Mouse (Mus musculus) brain, embryonic 14.5 days (tissue): ENCODE measurements around the gene Gxylt2.

Experiments used
- CTCF ChIP-seq: fragments of 200-500 bp; IDR thresholded peaks from 2 replicates; pipeline ENCODE4 v1.5.1; 2012; ENCODE audit warnings: inconsistent platforms, mild to moderate bottlenecking, moderate library complexity, borderline replicate concordance; ENCODE audit not compliant: insufficient read depth, insufficient read length; ENCODE audit errors: extremely low read depth
- POLR2A ChIP-seq: fragments of 200-500 bp; IDR thresholded peaks from 2 replicates; pipeline ENCODE4 v1.6.1; 2012; ENCODE audit warnings: mild to moderate bottlenecking, inconsistent platforms, borderline replicate concordance; ENCODE audit not compliant: poor library complexity, insufficient read depth, insufficient read length, severe bottlenecking; ENCODE audit errors: extremely low read depth

DNA sequence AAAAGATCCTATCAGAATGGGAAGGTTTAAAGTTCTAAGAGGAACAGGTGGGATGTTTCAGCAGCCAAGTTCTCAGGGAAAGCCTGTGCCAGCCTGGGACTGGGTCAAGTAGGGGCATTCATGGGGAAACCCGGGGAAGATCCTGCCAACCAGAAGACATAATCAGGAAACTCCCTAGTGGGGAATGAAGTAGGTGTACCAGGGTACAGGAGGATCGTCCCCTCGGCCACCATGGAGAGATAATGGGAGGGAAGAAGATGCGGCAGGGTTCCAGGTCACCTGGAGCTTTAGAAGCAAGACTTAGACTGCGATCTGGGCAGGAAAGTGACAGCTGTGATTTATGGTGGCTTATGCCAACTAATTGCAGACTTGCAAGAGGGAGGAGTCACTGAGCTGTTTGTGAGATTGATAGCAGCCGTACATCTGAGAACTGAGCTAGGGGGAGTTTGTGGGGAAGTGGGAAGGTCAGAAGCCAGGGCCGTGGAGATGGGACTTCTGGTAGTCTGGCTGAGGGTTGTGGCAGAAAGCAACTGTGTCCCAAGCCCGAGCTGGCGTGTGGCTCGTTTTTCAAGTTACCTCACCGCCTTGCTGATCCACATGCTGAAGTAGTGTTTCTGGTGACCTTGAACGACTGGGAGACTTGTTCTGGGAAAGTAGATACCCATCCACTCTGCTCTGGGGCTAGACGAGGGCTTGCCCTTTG is 98.0 kb downstream of the Gxylt2 start:
- no peak for TF ChIP-seq CTCF
- TF ChIP-seq POLR2A = no peak
